Mouse (Mus musculus): Measurements from ENCODE around the gene Ppm1h. TPM values are rescaled to one million over a fixed set of nuclear protein-coding genes. Genes with fewer than 3 reads are reported as not detected.

The Ppm1h gene
- polyA plus RNA-seq, 1 experiment from 2014 or later = 3.6 TPM

- Histone ChIP-seq H3K4me3 (ENCODE audit: low read depth, low read length) (no peak overlapping the region), H3K36me3 (ENCODE audit: control insufficient read depth, insufficient read depth, low read length) (no peaks in the 10 kb centered on the region), H3K4me1 (replicated peaks; ENCODE audit: control insufficient read depth, insufficient read depth, low read length) (no peaks in the 10 kb centered on the region), H3K9me3 (ENCODE audit: control insufficient read depth, low read length) (no peaks in the 10 kb centered on the region), H3K4me2 (ENCODE audit: low read depth, low read length, severe bottlenecking) (no peak overlapping the region), H3K9ac (ENCODE audit: low read length) (no peak overlapping the region), H3K27ac (ENCODE audit: low read depth, low read length) (no peak overlapping the region), H3K27me3 (ENCODE audit: control insufficient read depth, insufficient read depth, low read length) (no peaks in the 10 kb centered on the region)
- DNase-seq (ENCODE audit: low spot score) (no peak), ATAC-seq (replicated peaks; ENCODE audit: low FRiP score) (no peak)
- 88% methylated on average over 2 of the region's 2 CpGs for WGBS
These were observed 49.6 kb downstream of the Ppm1h start for GRCm38 (mm10) chr10:122728172-122728571.

GRCm38 (mm10) chr10:122732146-122732545, 53.6 kb downstream of the Ppm1h start:
- H3K9ac ChIP-seq (ENCODE audit: low read length) = no peak overlapping the region
- WGBS = 100% methylated on average over 3 of the region's 3 CpGs
- H3K36me3 ChIP-seq (ENCODE audit: control insufficient read depth, insufficient read depth, low read length) = no peaks in the 10 kb centered on the region
- ATAC-seq (replicated peaks; ENCODE audit: low FRiP score) = no peak
- no peak overlapping the region for H3K27ac ChIP-seq (ENCODE audit: low read depth, low read length)
- no peak overlapping the region for H3K4me3 ChIP-seq (ENCODE audit: low read depth, low read length)
- peak; percentile 18 for DNase-seq (ENCODE audit: low spot score)
- H3K4me2 ChIP-seq (ENCODE audit: low read depth, low read length, severe bottlenecking) = no peak overlapping the region
- H3K27me3 ChIP-seq (ENCODE audit: control insufficient read depth, insufficient read depth, low read length) = no peaks in the 10 kb centered on the region
- no peaks in the 10 kb centered on the region for H3K4me1 ChIP-seq (replicated peaks; ENCODE audit: control insufficient read depth, insufficient read depth, low read length)
- H3K9me3 ChIP-seq (ENCODE audit: control insufficient read depth, low read length) = no peaks in the 10 kb centered on the region

- 86% methylated on average over 4 of the region's 4 CpGs for WGBS
- no peak for ATAC-seq (replicated peaks; ENCODE audit: low FRiP score)
- peak; percentile 6 for DNase-seq (ENCODE audit: low spot score)
These were observed 56.0 kb downstream of the Ppm1h start for GRCm38 (mm10) chr10:122734521-122734920.

GRCm38 (mm10) chr10:122735284-122735784, 56.8 kb downstream of the Ppm1h start:
- Histone ChIP-seq H3K4me1 (replicated peaks; ENCODE audit: control insufficient read depth, insufficient read depth, low read length) (no peaks in the 10 kb centered on the region), H3K27me3 (ENCODE audit: control insufficient read depth, insufficient read depth, low read length) (no peaks in the 10 kb centered on the region), H3K27ac (ENCODE audit: low read depth, low read length) (no peak overlapping the region), H3K9me3 (ENCODE audit: control insufficient read depth, low read length) (no peaks in the 10 kb centered on the region), H3K4me2 (ENCODE audit: low read depth, low read length, severe bottlenecking) (no peak overlapping the region), H3K4me3 (ENCODE audit: low read depth, low read length) (no peak overlapping the region), H3K36me3 (ENCODE audit: control insufficient read depth, insufficient read depth, low read length) (no peaks in the 10 kb centered on the region), H3K9ac (ENCODE audit: low read length) (no peak overlapping the region)
- DNase-seq (ENCODE audit: low spot score) = no peak
- no peak for ATAC-seq (replicated peaks; ENCODE audit: low FRiP score)
- WGBS = 88% methylated on average over 7 of the region's 7 CpGs

More at GRCm38 (mm10) chr10:122734521-122734920, 56.0 kb downstream of the Ppm1h start:
- no peaks in the 10 kb centered on the region for H3K36me3 ChIP-seq (ENCODE audit: control insufficient read depth, insufficient read depth, low read length)
- H3K27me3 ChIP-seq (ENCODE audit: control insufficient read depth, insufficient read depth, low read length) = no peaks in the 10 kb centered on the region
- H3K4me1 ChIP-seq (replicated peaks; ENCODE audit: control insufficient read depth, insufficient read depth, low read length) = no peaks in the 10 kb centered on the region
- H3K4me2 ChIP-seq (ENCODE audit: low read depth, low read length, severe bottlenecking) = no peak overlapping the region
- no peak overlapping the region for H3K4me3 ChIP-seq (ENCODE audit: low read depth, low read length)
- no peaks in the 10 kb centered on the region for H3K9me3 ChIP-seq (ENCODE audit: control insufficient read depth, low read length)
- no peak overlapping the region for H3K9ac ChIP-seq (ENCODE audit: low read length)
- H3K27ac ChIP-seq (ENCODE audit: low read depth, low read length) = no peak overlapping the region

- ATAC-seq (replicated peaks; ENCODE audit: low FRiP score) (no peak), DNase-seq (ENCODE audit: low spot score) (no peak)
- H3K4me3 ChIP-seq (ENCODE audit: low read depth, low read length) = no peak overlapping the region
- H3K4me1 ChIP-seq (replicated peaks; ENCODE audit: control insufficient read depth, insufficient read depth, low read length) = no peaks in the 10 kb centered on the region
- H3K36me3 ChIP-seq (ENCODE audit: control insufficient read depth, insufficient read depth, low read length) = no peaks in the 10 kb centered on the region
- 86% methylated on average over 4 of the region's 4 CpGs for WGBS
- no peaks in the 10 kb centered on the region for H3K27me3 ChIP-seq (ENCODE audit: control insufficient read depth, insufficient read depth, low read length)
- no peak overlapping the region for H3K27ac ChIP-seq (ENCODE audit: low read depth, low read length)
- no peak overlapping the region for H3K4me2 ChIP-seq (ENCODE audit: low read depth, low read length, severe bottlenecking)
- H3K9me3 ChIP-seq (ENCODE audit: control insufficient read depth, low read length) = no peaks in the 10 kb centered on the region
- H3K9ac ChIP-seq (ENCODE audit: low read length) = no peak overlapping the region
These were observed 58.3 kb downstream of the Ppm1h start for GRCm38 (mm10) chr10:122736835-122737234.

DNA sequence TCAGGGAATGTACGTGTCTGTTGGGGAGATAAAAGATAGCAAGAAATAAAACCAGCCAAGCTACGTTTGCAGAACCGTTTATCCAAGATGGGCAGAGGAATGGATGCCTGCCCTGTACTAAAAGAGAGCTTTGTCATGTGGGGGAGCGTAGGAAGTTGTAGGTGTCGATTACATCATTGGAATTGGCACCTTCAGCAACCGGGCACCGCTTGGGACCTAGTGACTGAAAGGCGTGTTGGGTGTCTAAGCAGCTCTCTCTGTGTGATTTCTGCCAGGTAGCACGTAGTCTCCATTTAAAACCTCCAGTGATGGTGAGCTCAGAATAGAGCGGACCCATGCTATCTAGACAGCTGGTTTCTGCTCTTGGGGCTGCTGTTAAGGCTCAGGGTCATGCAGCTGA, 60.0 kb downstream of the Ppm1h start:
- ATAC-seq (replicated peaks; ENCODE audit: low FRiP score) (no peak), DNase-seq (ENCODE audit: low spot score) (peak; percentile 17)
- H3K9ac ChIP-seq (ENCODE audit: low read length) = no peak overlapping the region
- no peak overlapping the region for H3K27ac ChIP-seq (ENCODE audit: low read depth, low read length)
- H3K4me1 ChIP-seq (replicated peaks; ENCODE audit: control insufficient read depth, insufficient read depth, low read length) = no peaks in the 10 kb centered on the region
- H3K36me3 ChIP-seq (ENCODE audit: control insufficient read depth, insufficient read depth, low read length) = no peaks in the 10 kb centered on the region
- no peaks in the 10 kb centered on the region for H3K27me3 ChIP-seq (ENCODE audit: control insufficient read depth, insufficient read depth, low read length)
- no peaks in the 10 kb centered on the region for H3K9me3 ChIP-seq (ENCODE audit: control insufficient read depth, low read length)
- 92% methylated on average over 10 of the region's 10 CpGs for WGBS
- H3K4me3 ChIP-seq (ENCODE audit: low read depth, low read length) = no peak overlapping the region
- no peak overlapping the region for H3K4me2 ChIP-seq (ENCODE audit: low read depth, low read length, severe bottlenecking)

GRCm38 (mm10) chr10:122739037-122739436, 60.5 kb downstream of the Ppm1h start:
- H3K4me1 ChIP-seq (replicated peaks; ENCODE audit: control insufficient read depth, insufficient read depth, low read length) = no peaks in the 10 kb centered on the region
- no peaks in the 10 kb centered on the region for H3K9me3 ChIP-seq (ENCODE audit: control insufficient read depth, low read length)
- no peak overlapping the region for H3K27ac ChIP-seq (ENCODE audit: low read depth, low read length)
- H3K27me3 ChIP-seq (ENCODE audit: control insufficient read depth, insufficient read depth, low read length) = no peaks in the 10 kb centered on the region
- no peak overlapping the region for H3K9ac ChIP-seq (ENCODE audit: low read length)
- DNase-seq (ENCODE audit: low spot score) (peak; percentile 29), ATAC-seq (replicated peaks; ENCODE audit: low FRiP score) (no peak)
- H3K4me3 ChIP-seq (ENCODE audit: low read depth, low read length) = no peak overlapping the region
- 94% methylated on average over 4 of the region's 4 CpGs for WGBS
- H3K36me3 ChIP-seq (ENCODE audit: control insufficient read depth, insufficient read depth, low read length) = no peaks in the 10 kb centered on the region
- no peak overlapping the region for H3K4me2 ChIP-seq (ENCODE audit: low read depth, low read length, severe bottlenecking)

DNA sequence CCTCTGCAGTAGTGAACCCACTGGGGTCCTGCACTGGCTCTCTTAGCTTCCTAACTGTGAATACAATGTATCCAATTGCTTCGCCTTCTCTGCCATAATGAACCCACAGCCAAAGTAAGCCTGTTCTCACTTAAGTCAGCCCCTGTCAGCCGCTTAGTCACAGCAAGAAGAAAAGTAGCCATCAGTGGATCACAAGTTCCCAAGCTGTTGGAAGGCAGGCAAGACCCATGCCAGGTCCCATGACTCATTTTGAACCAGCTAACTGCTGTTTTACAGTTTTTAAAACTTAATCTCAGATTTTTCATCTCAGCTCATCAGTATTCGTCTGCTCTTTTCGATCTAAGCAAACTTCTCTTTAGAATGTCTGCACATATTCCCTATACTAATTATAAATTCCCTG, 61.6 kb downstream of the Ppm1h start:
- Histone ChIP-seq H3K4me2 (ENCODE audit: low read depth, low read length, severe bottlenecking) (no peak overlapping the region), H3K4me3 (ENCODE audit: low read depth, low read length) (no peak overlapping the region), H3K4me1 (replicated peaks; ENCODE audit: control insufficient read depth, insufficient read depth, low read length) (no peaks in the 10 kb centered on the region), H3K27ac (ENCODE audit: low read depth, low read length) (no peak overlapping the region), H3K9ac (ENCODE audit: low read length) (no peak overlapping the region), H3K27me3 (ENCODE audit: control insufficient read depth, insufficient read depth, low read length) (no peaks in the 10 kb centered on the region), H3K36me3 (ENCODE audit: control insufficient read depth, insufficient read depth, low read length) (no peaks in the 10 kb centered on the region), H3K9me3 (ENCODE audit: control insufficient read depth, low read length) (no peaks in the 10 kb centered on the region)
- DNase-seq (ENCODE audit: low spot score) (peak; percentile 43), ATAC-seq (replicated peaks; ENCODE audit: low FRiP score) (no peak)
- 81% methylated on average over 4 of the region's 4 CpGs for WGBS

DNA sequence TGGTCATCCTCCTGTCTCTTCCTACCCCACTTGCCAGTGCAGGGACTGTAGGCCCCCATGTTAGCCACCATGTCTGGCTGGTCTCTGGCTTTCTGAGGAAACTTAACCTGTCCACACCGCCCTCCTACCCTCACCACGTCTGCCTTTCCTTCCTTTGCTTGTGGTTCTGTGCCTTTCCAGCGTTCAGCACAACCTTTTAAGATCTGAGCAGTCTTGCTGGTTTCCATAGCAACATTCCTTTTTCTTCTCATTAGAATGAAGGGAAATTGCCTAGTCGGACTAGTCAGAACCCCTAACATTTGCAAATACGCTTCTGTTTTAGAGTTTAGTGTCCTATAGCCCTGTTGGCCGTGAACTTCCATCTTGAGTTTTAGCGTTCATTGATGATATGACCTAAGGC, 62.6 kb downstream of the Ppm1h start:
- ATAC-seq (replicated peaks; ENCODE audit: low FRiP score) = no peak
- DNase-seq (ENCODE audit: low spot score) = peak; percentile 13
- 78% methylated on average over 7 of the region's 7 CpGs for WGBS
- Histone ChIP-seq H3K9ac (ENCODE audit: low read length) (no peak overlapping the region), H3K36me3 (ENCODE audit: control insufficient read depth, insufficient read depth, low read length) (no peaks in the 10 kb centered on the region), H3K4me2 (ENCODE audit: low read depth, low read length, severe bottlenecking) (no peak overlapping the region), H3K9me3 (ENCODE audit: control insufficient read depth, low read length) (no peaks in the 10 kb centered on the region), H3K27ac (ENCODE audit: low read depth, low read length) (no peak overlapping the region), H3K4me3 (ENCODE audit: low read depth, low read length) (no peak overlapping the region), H3K4me1 (replicated peaks; ENCODE audit: control insufficient read depth, insufficient read depth, low read length) (no peaks in the 10 kb centered on the region), H3K27me3 (ENCODE audit: control insufficient read depth, insufficient read depth, low read length) (no peaks in the 10 kb centered on the region)

All from forebrain, embryonic 11.5 days (tissue).